Mouse (Mus musculus): ENCODE measurements around the gene Lars2. TPM values are rescaled to one million over a fixed set of nuclear protein-coding genes. Genes with fewer than 3 reads are reported as not detected.
"Not testable (repeated sequence)": the region's sequence is repeated elsewhere in the genome, so short reads cannot be mapped to it uniquely, and the experiment has no call there.

Gene Lars2
- total and polyA plus RNA-seq, 2 experiments from 2014 or later = 32.4 to 956 TPM

GRCm38 (mm10) chr9:123367636-123368035, 909 bp downstream of the Lars2 start:
- Histone ChIP-seq H3K27me3 (ENCODE audit: insufficient read depth, low read length) (no peaks in the 10 kb centered on the region), H3K9me3 (ENCODE audit: low read length) (no peaks in the 10 kb centered on the region), H3K4me3 (ENCODE audit: low read length) (peak overlapping the region; percentile 88), H3K4me2 (ENCODE audit: low read depth, low read length) (peak overlapping the region; percentile 93), H3K4me1 (ENCODE audit: insufficient read depth, low read length) (peaks cover 5% of the 10 kb centered on the region), H3K36me3 (ENCODE audit: insufficient read depth, low read length) (peaks cover 10% of the 10 kb centered on the region; the same call in 1 of the 2 replicates), H3K9ac (replicated peaks; ENCODE audit: low read length) (peak overlapping the region; percentile 76), H3K27ac (no peak overlapping the region)
- DNase-seq (ENCODE audit: low spot score) (peak; percentile 20), ATAC-seq (no peak)
- peak; percentile 42 for TF ChIP-seq CTCF (IDR thresholded peaks at IDR 0.05; ENCODE audit: low read depth)

- 86% methylated on average over 5 of the region's 5 CpGs for WGBS
- Histone ChIP-seq H3K4me2 (ENCODE audit: low read depth, low read length) (no peak overlapping the region), H3K4me3 (ENCODE audit: low read length) (no peak overlapping the region), H3K9me3 (ENCODE audit: low read length) (no peaks in the 10 kb centered on the region), H3K27me3 (ENCODE audit: insufficient read depth, low read length) (no peaks in the 10 kb centered on the region), H3K36me3 (ENCODE audit: insufficient read depth, low read length) (peaks cover 6% of the 10 kb centered on the region; the same call in 1 of the 2 replicates), H3K4me1 (ENCODE audit: insufficient read depth, low read length) (peaks cover 17% of the 10 kb centered on the region; the same call in 1 of the 2 replicates), H3K27ac (no peak overlapping the region), H3K9ac (replicated peaks; ENCODE audit: low read length) (no peak overlapping the region)
- DNase-seq (ENCODE audit: low spot score) = no peak
- ATAC-seq = no peak
- no peak for TF ChIP-seq CTCF (IDR thresholded peaks at IDR 0.05; ENCODE audit: low read depth)
Measured at GRCm38 (mm10) chr9:123382399-123382798, 15.7 kb downstream of the Lars2 start.

GRCm38 (mm10) chr9:123384696-123385095, 18.0 kb downstream of the Lars2 start:
- Histone ChIP-seq H3K36me3 (ENCODE audit: insufficient read depth, low read length) (peaks cover 3% of the 10 kb centered on the region; the same call in 1 of the 2 replicates), H3K27me3 (ENCODE audit: insufficient read depth, low read length) (no peaks in the 10 kb centered on the region), H3K9me3 (ENCODE audit: low read length) (no peaks in the 10 kb centered on the region), H3K4me1 (ENCODE audit: insufficient read depth, low read length) (peaks cover 17% of the 10 kb centered on the region; the same call in 1 of the 2 replicates), H3K9ac (replicated peaks; ENCODE audit: low read length) (no peak overlapping the region), H3K27ac (peak overlapping the region; percentile 54), H3K4me2 (ENCODE audit: low read depth, low read length) (no peak overlapping the region), H3K4me3 (ENCODE audit: low read length) (no peak overlapping the region)
- no peak for TF ChIP-seq CTCF (IDR thresholded peaks at IDR 0.05; ENCODE audit: low read depth)
- ATAC-seq (no peak), DNase-seq (ENCODE audit: low spot score) (peak; percentile 42)
- WGBS = 30% methylated on average over 3 of the region's 3 CpGs

- WGBS = 29% methylated on average over 5 of the region's 5 CpGs
- Histone ChIP-seq H3K9me3 (ENCODE audit: low read length) (no peaks in the 10 kb centered on the region), H3K36me3 (ENCODE audit: insufficient read depth, low read length) (peaks cover 6% of the 10 kb centered on the region; the same call in 1 of the 2 replicates), H3K9ac (replicated peaks; ENCODE audit: low read length) (no peak overlapping the region), H3K4me3 (ENCODE audit: low read length) (no peak overlapping the region), H3K27ac (peak overlapping the region; percentile 62), H3K27me3 (ENCODE audit: insufficient read depth, low read length) (no peaks in the 10 kb centered on the region), H3K4me1 (ENCODE audit: insufficient read depth, low read length) (peaks cover 17% of the 10 kb centered on the region; the same call in 1 of the 2 replicates), H3K4me2 (ENCODE audit: low read depth, low read length) (no peak overlapping the region)
- ATAC-seq (peak; percentile 86), DNase-seq (ENCODE audit: low spot score) (peak; percentile 52)
- TF ChIP-seq CTCF (IDR thresholded peaks at IDR 0.05; ENCODE audit: low read depth) = no peak
Measured at GRCm38 (mm10) chr9:123385352-123386198, 18.8 kb downstream of the Lars2 start.

- DNase-seq (ENCODE audit: low spot score) (no peak), ATAC-seq (no peak)
- H3K27me3 ChIP-seq (ENCODE audit: insufficient read depth, low read length) = no peaks in the 10 kb centered on the region
- H3K27ac ChIP-seq = no peak overlapping the region
- H3K9me3 ChIP-seq (ENCODE audit: low read length) = no peaks in the 10 kb centered on the region
- WGBS = 90% methylated on average over 3 of the region's 3 CpGs
- peaks cover 17% of the 10 kb centered on the region; the same call in 1 of the 2 replicates for H3K4me1 ChIP-seq (ENCODE audit: insufficient read depth, low read length)
- peaks cover 6% of the 10 kb centered on the region; the same call in 1 of the 2 replicates for H3K36me3 ChIP-seq (ENCODE audit: insufficient read depth, low read length)
- H3K4me2 ChIP-seq (ENCODE audit: low read depth, low read length) = no peak overlapping the region
- no peak for TF ChIP-seq CTCF (IDR thresholded peaks at IDR 0.05; ENCODE audit: low read depth)
- no peak overlapping the region for H3K9ac ChIP-seq (replicated peaks; ENCODE audit: low read length)
- H3K4me3 ChIP-seq (ENCODE audit: low read length) = no peak overlapping the region
Measured at GRCm38 (mm10) chr9:123386347-123386746, 19.6 kb downstream of the Lars2 start.

- not testable (repeated sequence) for H3K27ac ChIP-seq; DNase-seq (ENCODE audit: low spot score); ATAC-seq; H3K27me3 ChIP-seq (ENCODE audit: insufficient read depth, low read length); H3K36me3 ChIP-seq (ENCODE audit: insufficient read depth, low read length); H3K9ac ChIP-seq (replicated peaks; ENCODE audit: low read length); H3K9me3 ChIP-seq (ENCODE audit: low read length); H3K4me2 ChIP-seq (ENCODE audit: low read depth, low read length); H3K4me3 ChIP-seq (ENCODE audit: low read length)
- 93% methylated on average over 12 of the region's 21 CpGs for WGBS
- peaks cover 17% of the 10 kb centered on the region; the same call in 1 of the 2 replicates for H3K4me1 ChIP-seq (ENCODE audit: insufficient read depth, low read length)
Measured at GRCm38 (mm10) chr9:123388087-123389007, 21.6 kb downstream of the Lars2 start.
